Mouse (Mus musculus) induced T-regulatory cell, adult 2 months (primary cell): ENCODE measurements around the gene Dennd2c.
"Not testable (repeated sequence)": the region's sequence is repeated elsewhere in the genome, so short reads cannot be mapped to it uniquely, and the experiment has no call there.

Experiments
- DNase-seq: peaks from one replicate; pipeline ENCODE4 v3.0.0-alpha.2; 2012; ENCODE audit warnings: low read depth

Dennd2c gene

DNA sequence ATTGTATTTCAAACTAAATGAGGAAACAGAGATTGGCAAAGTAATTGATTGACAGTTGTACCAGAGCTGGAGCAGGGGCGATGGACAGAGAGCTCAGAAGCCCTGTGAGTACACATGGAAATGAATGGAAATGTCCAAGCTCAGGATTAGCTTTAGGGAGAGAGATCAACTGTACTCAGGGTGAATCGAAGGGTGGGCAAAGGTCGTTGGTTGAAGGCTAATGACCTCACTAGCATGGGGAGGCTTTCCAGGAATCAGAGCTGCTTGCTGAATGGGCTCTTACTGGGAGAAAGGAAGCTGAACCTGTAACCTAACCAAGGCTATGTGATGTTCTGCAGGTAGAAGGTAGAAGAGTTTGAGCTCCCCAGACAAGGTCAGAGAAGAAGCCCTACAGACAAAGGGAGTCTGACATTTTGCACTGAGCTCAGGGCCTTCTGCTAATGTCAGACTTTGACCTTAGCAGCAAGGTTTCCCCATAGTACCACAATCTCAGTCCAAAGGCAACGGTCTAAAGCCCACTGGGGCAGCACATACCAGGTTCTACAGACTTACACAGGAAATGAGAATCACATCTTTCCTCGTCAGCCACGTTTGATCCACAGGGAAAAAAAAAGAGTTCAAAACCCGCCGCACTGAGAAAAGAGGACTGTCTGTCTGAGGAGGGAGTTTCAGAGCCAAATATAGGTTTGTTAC lies 112.3 kb downstream of the Dennd2c start:
- DNase-seq, result no peak

DNA sequence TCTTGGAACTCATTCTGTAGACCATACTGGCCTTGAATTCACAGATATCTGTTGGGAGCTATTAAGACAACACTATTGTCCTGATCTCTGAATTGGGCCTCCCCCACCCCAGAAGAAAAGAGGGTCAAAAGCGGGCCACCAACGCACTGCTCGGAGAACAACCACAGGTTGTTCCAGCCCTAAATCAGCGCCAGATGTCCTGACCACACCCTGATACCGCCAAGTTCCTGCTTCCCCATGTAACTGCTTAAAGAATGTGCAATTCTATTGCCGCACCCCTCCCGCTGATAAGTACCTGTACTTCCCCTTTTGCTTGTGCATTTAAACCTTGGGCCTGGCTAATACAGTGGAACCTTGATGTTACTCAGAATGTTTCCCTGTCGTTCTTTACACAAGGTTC lies 113.0 kb downstream of the Dennd2c start:
- DNase-seq, result not testable (repeated sequence)
